Mouse (Mus musculus) liver, embryonic 15.5 days (tissue): ENCODE results near the gene Mgll. TPM values are rescaled to one million over a fixed set of nuclear protein-coding genes. Genes with fewer than 3 reads are reported as not detected.

Source experiments
- ATAC-seq: fragments of 200-750 bp; cut with Nextera tagmentation; 2 replicates; pipeline ENCODE4 v1.8.0; 2017; ENCODE audit warnings: moderate number of reproducible peaks, mild to moderate bottlenecking, moderate library complexity; ENCODE audit not compliant: insufficient read depth
- H3K27ac ChIP-seq: fragments of 300-500 bp; sonication (generic); replicated peaks from 2 replicates; pipeline ENCODE4 v1.5.1; 2015; ENCODE audit warnings: mild to moderate bottlenecking, inconsistent platforms
- H3K27me3 ChIP-seq: fragments of 300-500 bp; sonication (generic); 2 replicates; pipeline ENCODE4 v1.6.1; 2015; ENCODE audit warnings: mild to moderate bottlenecking, inconsistent platforms
- H3K36me3 ChIP-seq: fragments of 300-500 bp; sonication (generic); replicated peaks from 2 replicates; pipeline ENCODE4 v1.6.1; 2015; ENCODE audit warnings: moderate library complexity, mild to moderate bottlenecking, inconsistent platforms
- H3K4me1 ChIP-seq: fragments of 300-500 bp; sonication (generic); replicated peaks from 2 replicates; pipeline ENCODE4 v1.6.1; 2015; ENCODE audit warnings: inconsistent platforms
- H3K4me2 ChIP-seq: fragments of 300-500 bp; sonication (generic); 2 replicates; pipeline ENCODE4 v1.6.1; 2015; ENCODE audit warnings: moderate library complexity, mild to moderate bottlenecking, inconsistent platforms
- H3K4me3 ChIP-seq: fragments of 300-500 bp; sonication (generic); replicated peaks from 2 replicates; pipeline ENCODE4 v1.5.1; 2015; ENCODE audit warnings: mild to moderate bottlenecking, inconsistent platforms
- H3K9ac ChIP-seq: fragments of 300-500 bp; sonication (generic); 2 replicates; pipeline ENCODE4 v1.6.1; 2015; ENCODE audit warnings: moderate library complexity, mild to moderate bottlenecking, inconsistent platforms
- H3K9me3 ChIP-seq: fragments of 300-500 bp; sonication (generic); replicated peaks from 2 replicates; pipeline ENCODE4 v1.6.1; 2016; ENCODE audit warnings: inconsistent platforms
- WGBS: fragments of 180-500 bp; shearing (Covaris S2); methylation state at CpG from one replicate; pipeline ENCODE4 v1.1.7; 2015; ENCODE audit warnings: mixed read lengths; ENCODE audit not compliant: insufficient replicate concordance; 5-methylcytosine and 5-hydroxymethylcytosine counted together
- polyA plus RNA-seq: library from polyadenylated mRNA; unstranded; fragments of >200 nt; fragmentation: Nextera tagmentation; extraction: Ambion mirVana; gene quantifications from 2 replicates; pipeline ENCODE4 v1.2.1, GENCODE M21; 2015

Mgll gene
- polyA plus RNA-seq, 1 experiment from 2014 or later = 69.7 TPM

- peaks cover 82% of the 10 kb centered on the region for H3K36me3 ChIP-seq
- no peak overlapping the region for H3K9ac ChIP-seq
- peaks cover 86% of the 10 kb centered on the region for H3K4me1 ChIP-seq
- H3K4me2 ChIP-seq = no peak overlapping the region
- no peak overlapping the region for H3K4me3 ChIP-seq
- 87% methylated on average over 8 of the region's 8 CpGs for WGBS
- H3K27me3 ChIP-seq = no peaks in the 10 kb centered on the region
- no peak for ATAC-seq
- peak overlapping the region; percentile 59 for H3K27ac ChIP-seq
- H3K9me3 ChIP-seq = no peaks in the 10 kb centered on the region
Observed at GRCm38 (mm10) chr6:88746271-88746670, 22.1 kb downstream of the Mgll start.

DNA sequence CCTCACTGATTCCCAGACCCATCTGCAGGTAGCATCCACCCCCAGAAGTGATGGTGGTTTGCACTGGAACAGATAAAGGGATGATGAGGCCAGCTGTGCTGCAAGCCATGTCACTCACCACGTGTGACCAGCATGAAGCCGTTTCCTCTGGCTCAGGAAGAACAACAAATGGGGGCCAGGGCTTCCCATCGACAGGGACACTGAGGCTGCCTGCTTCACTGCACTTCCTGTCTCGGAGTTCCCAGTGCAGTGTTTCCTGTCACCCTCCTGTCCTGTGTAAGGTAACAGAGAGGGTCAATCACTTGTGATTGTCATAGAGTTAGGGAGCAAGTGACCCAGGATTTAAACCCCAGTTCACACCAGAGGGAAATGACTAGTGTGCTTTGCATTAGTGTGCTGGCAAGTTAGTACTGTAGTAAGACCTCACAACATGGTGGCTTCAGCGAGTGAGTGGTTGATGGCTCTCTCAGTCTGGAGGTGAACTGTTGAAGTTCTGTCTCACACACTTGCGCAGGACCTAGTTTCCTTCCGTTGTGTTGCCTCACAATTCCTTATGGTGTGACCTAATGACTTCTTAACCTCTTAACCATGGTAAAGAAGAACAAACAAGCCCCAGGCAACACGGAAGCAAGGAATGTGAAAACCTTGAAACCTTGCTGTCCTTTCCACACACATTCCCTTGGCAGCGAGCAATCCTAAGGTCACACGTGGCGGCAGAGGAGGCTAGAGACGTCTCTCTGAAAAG lies 23.3 kb downstream of the Mgll start:
- Histone ChIP-seq H3K27me3 (no peaks in the 10 kb centered on the region), H3K4me1 (peaks cover 86% of the 10 kb centered on the region), H3K36me3 (peaks cover 72% of the 10 kb centered on the region), H3K9ac (no peak overlapping the region), H3K27ac (peak overlapping the region; percentile 59), H3K9me3 (no peaks in the 10 kb centered on the region), H3K4me2 (no peak overlapping the region), H3K4me3 (no peak overlapping the region)
- 68% methylated on average over 12 of the region's 12 CpGs for WGBS
- ATAC-seq = 0 out of 2 replicates have a peak, but pooled peaks have one; percentile 11

GRCm38 (mm10) chr6:88750884-88751283 lies 26.7 kb downstream of the Mgll start:
- H3K27me3 ChIP-seq = no peaks in the 10 kb centered on the region

DNA sequence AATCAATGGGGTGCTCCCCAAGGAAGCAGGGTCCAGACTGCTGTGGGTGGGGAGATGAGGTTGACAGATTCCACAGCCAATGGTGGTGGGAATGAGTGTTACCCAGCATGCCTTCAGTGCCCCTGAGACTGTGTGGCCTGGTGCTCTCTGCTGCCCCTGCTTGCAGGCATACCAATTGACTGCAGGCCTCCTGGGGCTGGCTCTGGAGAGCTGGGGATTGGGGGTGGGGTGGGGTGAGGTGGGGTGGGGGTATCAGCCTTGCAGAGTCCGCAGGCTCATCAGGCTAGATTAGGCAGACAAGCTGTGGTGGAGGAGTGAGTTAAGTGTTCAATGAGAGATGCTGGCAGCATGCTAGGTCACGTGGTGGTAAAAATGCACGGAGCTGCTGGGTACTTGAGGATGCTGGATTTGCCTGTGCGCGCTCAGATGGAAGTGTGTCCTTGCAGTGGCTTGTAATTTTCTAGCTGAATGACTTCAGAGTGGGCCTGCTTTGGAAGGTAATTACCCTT lies 28.6 kb downstream of the Mgll start:
- Histone ChIP-seq H3K4me1 (peaks cover 95% of the 10 kb centered on the region), H3K4me3 (no peak overlapping the region), H3K27ac (peak overlapping the region; percentile 61; the same call in 1 of the 2 replicates), H3K9me3 (no peaks in the 10 kb centered on the region), H3K36me3 (peaks cover 47% of the 10 kb centered on the region), H3K4me2 (no peak overlapping the region), H3K27me3 (no peaks in the 10 kb centered on the region), H3K9ac (no peak overlapping the region)
- 75% methylated on average over 5 of the region's 5 CpGs for WGBS
- ATAC-seq = no peak

More at GRCm38 (mm10) chr6:88750884-88751283, 26.7 kb downstream of the Mgll start:
- no peak for ATAC-seq
- 65% methylated on average over 6 of the region's 6 CpGs for WGBS
- Histone ChIP-seq H3K9me3 (no peaks in the 10 kb centered on the region), H3K9ac (no peak overlapping the region), H3K4me1 (peaks cover 93% of the 10 kb centered on the region), H3K4me3 (no peak overlapping the region), H3K36me3 (peaks cover 57% of the 10 kb centered on the region), H3K4me2 (no peak overlapping the region), H3K27ac (no peak overlapping the region)

GRCm38 (mm10) chr6:88753578-88753977 lies 29.4 kb downstream of the Mgll start:
- Histone ChIP-seq H3K27me3 (no peaks in the 10 kb centered on the region), H3K4me2 (no peak overlapping the region), H3K36me3 (peaks cover 43% of the 10 kb centered on the region), H3K4me3 (no peak overlapping the region), H3K27ac (0 out of 2 replicates have a peak overlapping the region, but pooled peaks have one; percentile 25), H3K4me1 (peaks cover 95% of the 10 kb centered on the region), H3K9ac (no peak overlapping the region), H3K9me3 (no peaks in the 10 kb centered on the region)
- WGBS = 76% methylated on average over 6 of the region's 6 CpGs
- ATAC-seq = no peak

DNA sequence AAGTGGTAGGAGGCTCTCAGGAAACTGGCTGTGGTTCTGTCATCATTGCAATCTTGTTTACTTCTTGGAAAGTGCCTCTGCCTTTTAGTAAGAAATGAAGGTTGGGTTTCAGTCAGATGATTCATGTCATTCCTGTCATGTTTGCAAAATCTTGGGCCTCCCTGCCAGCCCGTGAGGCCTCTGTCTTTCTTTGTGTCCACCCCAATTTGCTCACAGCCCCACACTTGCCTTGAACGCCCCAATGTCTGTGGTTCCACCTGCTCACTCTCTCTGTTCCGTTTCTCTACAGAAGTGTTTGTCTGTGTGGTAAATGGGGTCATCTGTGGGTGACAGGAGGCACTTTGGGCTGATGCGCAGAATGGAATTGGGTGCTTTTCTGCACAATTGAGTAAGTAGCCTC lies 32.8 kb downstream of the Mgll start:
- H3K36me3 ChIP-seq = peaks cover 26% of the 10 kb centered on the region; the same call in 1 of the 2 replicates
- 72% methylated on average over 4 of the region's 4 CpGs for WGBS
- peak overlapping the region; percentile 79; the same call in 1 of the 2 replicates for H3K4me2 ChIP-seq
- 0 out of 2 replicates have a peak overlapping the region, but pooled peaks have one; percentile 9 for H3K9ac ChIP-seq
- H3K27ac ChIP-seq = peak overlapping the region; percentile 98
- no peaks in the 10 kb centered on the region for H3K27me3 ChIP-seq
- H3K4me3 ChIP-seq = no peak overlapping the region
- H3K4me1 ChIP-seq = peaks cover 95% of the 10 kb centered on the region
- no peak for ATAC-seq
- no peaks in the 10 kb centered on the region for H3K9me3 ChIP-seq

DNA sequence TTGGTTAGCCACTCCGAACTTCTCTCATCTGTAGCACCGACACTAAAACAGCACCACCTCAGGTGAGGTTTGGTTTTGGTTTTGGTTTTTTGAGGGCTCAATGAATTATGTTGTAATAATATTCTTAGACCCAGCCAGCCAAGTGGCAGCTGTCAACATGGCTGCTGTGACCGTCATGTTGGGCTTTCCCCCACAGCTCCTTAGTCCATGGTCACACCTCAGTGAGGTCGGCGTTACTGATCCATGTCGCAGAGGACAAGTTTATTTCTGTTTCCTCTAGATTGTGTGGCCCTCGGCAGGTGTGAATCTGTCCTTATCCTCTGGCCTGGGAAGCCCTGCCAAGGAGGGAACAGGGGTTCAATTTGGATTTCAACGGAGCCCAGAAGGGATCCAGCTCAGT lies 33.9 kb downstream of the Mgll start:
- H3K27me3 ChIP-seq = no peaks in the 10 kb centered on the region
- ATAC-seq = peak; percentile 17
- peak overlapping the region; percentile 41; the same call in 1 of the 2 replicates for H3K4me3 ChIP-seq
- H3K4me1 ChIP-seq = peaks cover 95% of the 10 kb centered on the region
- H3K9ac ChIP-seq = peak overlapping the region; percentile 56
- H3K4me2 ChIP-seq = peak overlapping the region; percentile 79
- no peaks in the 10 kb centered on the region for H3K9me3 ChIP-seq
- peak overlapping the region; percentile 98 for H3K27ac ChIP-seq
- whole genome bisulfite sequencing = 45% methylated on average over 8 of the region's 8 CpGs
- H3K36me3 ChIP-seq = peaks cover 26% of the 10 kb centered on the region; the same call in 1 of the 2 replicates

- Histone ChIP-seq H3K27me3 (no peaks in the 10 kb centered on the region), H3K9ac (peak overlapping the region; percentile 56), H3K9me3 (no peaks in the 10 kb centered on the region), H3K4me1 (peaks cover 96% of the 10 kb centered on the region), H3K27ac (peak overlapping the region; percentile 98), H3K4me2 (peak overlapping the region; percentile 79), H3K4me3 (peak overlapping the region; percentile 41), H3K36me3 (peaks cover 33% of the 10 kb centered on the region; the same call in 1 of the 2 replicates)
- peak; percentile 88 for ATAC-seq
- 35% methylated on average over 10 of the region's 10 CpGs for WGBS
Observed at GRCm38 (mm10) chr6:88758568-88759522, 34.6 kb downstream of the Mgll start.

- H3K9me3 ChIP-seq = no peaks in the 10 kb centered on the region
- peak overlapping the region; percentile 56 for H3K9ac ChIP-seq
- no peaks in the 10 kb centered on the region for H3K27me3 ChIP-seq
- H3K4me2 ChIP-seq = peak overlapping the region; percentile 79
- WGBS = 43% methylated on average over 17 of the region's 17 CpGs
- H3K4me1 ChIP-seq = peaks cover 97% of the 10 kb centered on the region
- peak overlapping the region; percentile 41 for H3K4me3 ChIP-seq
- peaks cover 39% of the 10 kb centered on the region for H3K36me3 ChIP-seq
- ATAC-seq = peak; percentile 80
- H3K27ac ChIP-seq = peak overlapping the region; percentile 98
Observed at GRCm38 (mm10) chr6:88759793-88760453, 35.7 kb downstream of the Mgll start.

- Histone ChIP-seq H3K4me1 (peaks cover 87% of the 10 kb centered on the region), H3K27me3 (no peaks in the 10 kb centered on the region), H3K27ac (peak overlapping the region; percentile 98), H3K9ac (peak overlapping the region; percentile 56), H3K9me3 (no peaks in the 10 kb centered on the region), H3K4me3 (peak overlapping the region; percentile 41; the same call in 1 of the 2 replicates), H3K4me2 (peak overlapping the region; percentile 79), H3K36me3 (peaks cover 40% of the 10 kb centered on the region)
- WGBS = 66% methylated on average over 17 of the region's 17 CpGs
- no peak for ATAC-seq
Observed at GRCm38 (mm10) chr6:88760935-88761635, 36.9 kb downstream of the Mgll start.
